21 mouse cellular contexts compared by ENCODE assay signal in the genomic region with DNA sequence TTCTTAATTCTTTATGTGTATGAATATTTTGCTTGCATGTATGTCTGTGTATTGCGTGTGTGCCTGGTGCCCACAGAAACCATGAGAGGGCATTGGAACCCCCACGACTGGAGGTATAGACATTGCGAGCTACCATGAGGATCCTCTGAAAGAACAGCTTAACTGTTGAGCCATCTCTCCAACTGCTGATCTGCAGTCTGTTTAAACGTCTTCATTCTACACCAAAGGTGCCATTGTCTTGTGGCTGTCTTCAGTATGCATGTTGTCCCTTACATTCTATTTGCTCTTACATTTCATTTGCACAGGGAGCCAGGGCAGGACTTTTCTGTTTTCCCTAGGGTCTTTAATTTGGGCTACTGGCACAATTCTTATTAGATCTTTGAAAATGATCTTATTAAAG. TPM values are rescaled to one million over a fixed set of nuclear protein-coding genes. Genes with fewer than 3 reads are reported as not detected.
A peak's percentile ranks its signal among the peaks of the same experiment; 100 is the strongest.
DNase-seq lines count a peak whose midpoint lies in the region; ATAC-seq and TF ChIP-seq lines count a peak whose summit lies in the region.
"Had no signal": no experiment of that assay in that cellular context is flagged by ENCODE, and none has a peak within 500 bp of the region (broad histone marks: within the 10 kb centered on the region; RNA-seq: fewer than 3 reads in every experiment).

No protein-coding gene starts in this region.

- peak overlapping the region; percentile 80; the same call in 1 of the 2 replicates for H3K27ac ChIP-seq in intestine, embryonic 14.5 days (ENCODE audit: low read depth)
- no peak overlapping the region; the same call in 1 of the 2 replicates for H3K27ac ChIP-seq in intestine, embryonic 16.5 days (ENCODE audit: low read length)
- peak overlapping the region; percentile 68 for H3K27ac ChIP-seq in kidney, postnatal 0 days
- peak overlapping the region; percentile 80 for H3K27ac ChIP-seq in stomach, embryonic 16.5 days (ENCODE audit: low read length)
- H3K27ac ChIP-seq: hindbrain, embryonic 14.5 days; left cerebral cortex, adult 2 months; liver, embryonic 13.5 days; midbrain, embryonic 12.5 days had no signal

- TF ChIP-seq POLR2A in myocyte (IDR thresholded peaks at IDR 0.05; ENCODE audit: insufficient read length, low read depth) = no peak

- no peaks in the 10 kb centered on the region for H3K27me3 ChIP-seq in intestine, embryonic 14.5 days (replicated peaks; ENCODE audit: control insufficient read depth, insufficient read depth, low read length)
- no peaks in the 10 kb centered on the region for H3K27me3 ChIP-seq in intestine, embryonic 16.5 days (replicated peaks; ENCODE audit: control insufficient read depth, insufficient read depth, low read length)
- H3K27me3 ChIP-seq in kidney, postnatal 0 days (ENCODE audit: insufficient read depth, low read length) = no peaks in the 10 kb centered on the region
- no peaks in the 10 kb centered on the region for H3K27me3 ChIP-seq in myocyte (ENCODE audit: control insufficient read depth, insufficient read depth, insufficient read length)
- no peaks in the 10 kb centered on the region for H3K27me3 ChIP-seq in stomach, embryonic 16.5 days (ENCODE audit: control insufficient read depth, insufficient read depth, low read length)
- H3K27me3 ChIP-seq: embryonic facial prominence, embryonic 15.5 days; heart, embryonic 15.5 days; liver, embryonic 13.5 days; midbrain, embryonic 12.5 days had no signal

- WGBS in intestine, embryonic 14.5 days = 81% methylated on average over 4 of the region's 4 CpGs
- 82% methylated on average over 4 of the region's 4 CpGs for WGBS in intestine, embryonic 16.5 days
- WGBS in kidney, postnatal 0 days = 87% methylated on average over 4 of the region's 4 CpGs
- WGBS in stomach, embryonic 16.5 days = 83% methylated on average over 4 of the region's 4 CpGs

- TF ChIP-seq CTCF in kidney, postnatal 0 days (IDR thresholded peaks at IDR 0.05; ENCODE audit: low read depth) = no peak

- H3K4me1 ChIP-seq in intestine, embryonic 14.5 days (replicated peaks; ENCODE audit: control insufficient read depth, insufficient read depth, low read length) = peaks cover 16% of the 10 kb centered on the region; the same call in 1 of the 2 replicates
- 0 out of 2 replicates have a peak, but pooled peaks cover 2% of the 10 kb centered on the region for H3K4me1 ChIP-seq in intestine, embryonic 16.5 days (ENCODE audit: control insufficient read depth, insufficient read depth, low read length)
- no peaks in the 10 kb centered on the region; the same call in 1 of the 2 replicates for H3K4me1 ChIP-seq in kidney, postnatal 0 days (replicated peaks; ENCODE audit: insufficient read depth, low read length)
- no peaks in the 10 kb centered on the region for H3K4me1 ChIP-seq in stomach, embryonic 16.5 days (ENCODE audit: control insufficient read depth, insufficient read depth, low read length)
- H3K4me1 ChIP-seq: embryonic facial prominence, embryonic 15.5 days; liver, embryonic 13.5 days; midbrain, embryonic 12.5 days had no signal

- no peak for DNase-seq in intestine, embryonic 14.5 days (ENCODE audit: low spot score)
- no peak for DNase-seq in kidney, postnatal 0 days (ENCODE audit: low spot score)
- no peak for DNase-seq in kidney, postnatal 25 days
- DNase-seq: adrenal gland, postnatal 25 days; cerebellum, adult 9-11 months; heart, postnatal 4 days; liver, embryonic 13.5 days; right cerebral cortex, postnatal 25 days had no signal

- no peaks in the 10 kb centered on the region for H3K36me3 ChIP-seq in intestine, embryonic 14.5 days (ENCODE audit: control insufficient read depth, insufficient read depth, low read length)
- H3K36me3 ChIP-seq in intestine, embryonic 16.5 days (ENCODE audit: control insufficient read depth, insufficient read depth, low read length) = no peaks in the 10 kb centered on the region
- no peaks in the 10 kb centered on the region for H3K36me3 ChIP-seq in kidney, postnatal 0 days (ENCODE audit: insufficient read depth, low read length)
- no peaks in the 10 kb centered on the region for H3K36me3 ChIP-seq in myocyte (ENCODE audit: control insufficient read depth, insufficient read depth)
- no peaks in the 10 kb centered on the region for H3K36me3 ChIP-seq in stomach, embryonic 16.5 days (ENCODE audit: control insufficient read depth, insufficient read depth, low read length)
- H3K36me3 ChIP-seq: embryonic facial prominence, embryonic 15.5 days; heart, embryonic 15.5 days; liver, embryonic 13.5 days; midbrain, embryonic 12.5 days had no signal

- H3ac ChIP-seq in myocyte (ENCODE audit: control insufficient read depth, insufficient read length) = no peak overlapping the region

- ATAC-seq in intestine, embryonic 14.5 days (replicated peaks; ENCODE audit: low FRiP score, low TSS enrichment, low read depth) = no peak
- ATAC-seq in intestine, embryonic 16.5 days = no peak
- ATAC-seq in kidney, postnatal 0 days (replicated peaks; ENCODE audit: low FRiP score, low read depth) = no peak
- ATAC-seq in stomach, embryonic 16.5 days (ENCODE audit: insufficient read depth, low FRiP score) = no peak
- no peak for ATAC-seq in cerebellum, adult (ENCODE audit: insufficient number of reproducible peaks, low FRiP score, low TSS enrichment)
- ATAC-seq: forebrain, embryonic 16.5 days; inflammation-experienced regulatory T-cells, adult 6 months had no signal

- H3K4me2 ChIP-seq in intestine, embryonic 14.5 days (ENCODE audit: low read length) = no peak overlapping the region
- no peak overlapping the region for H3K4me2 ChIP-seq in intestine, embryonic 16.5 days (ENCODE audit: low read depth, low read length)
- H3K4me2 ChIP-seq in kidney, postnatal 0 days (ENCODE audit: low read length) = no peak overlapping the region
- peak overlapping the region; percentile 75 for H3K4me2 ChIP-seq in myocyte (ENCODE audit: low read depth)
- no peak overlapping the region for H3K4me2 ChIP-seq in stomach, embryonic 16.5 days (ENCODE audit: low read depth, low read length)
- H3K4me2 ChIP-seq: embryonic facial prominence, embryonic 15.5 days; heart, embryonic 15.5 days; hindbrain, embryonic 14.5 days; liver, embryonic 13.5 days; lung, embryonic 14.5 days; midbrain, embryonic 12.5 days had no signal

- no peaks in the 10 kb centered on the region for H3K79me2 ChIP-seq in myocyte (ENCODE audit: control insufficient read depth, insufficient read depth)

- H3K9ac ChIP-seq in intestine, embryonic 14.5 days (ENCODE audit: low read length) = no peak overlapping the region
- H3K9ac ChIP-seq in intestine, embryonic 16.5 days (ENCODE audit: low read depth, low read length) = no peak overlapping the region
- H3K9ac ChIP-seq in kidney, postnatal 0 days (ENCODE audit: low read depth, low read length) = no peak overlapping the region
- H3K9ac ChIP-seq in stomach, embryonic 16.5 days (ENCODE audit: low read length) = no peak overlapping the region
- H3K9ac ChIP-seq: embryonic facial prominence, embryonic 15.5 days; heart, embryonic 15.5 days; hindbrain, embryonic 14.5 days; liver, embryonic 13.5 days; lung, embryonic 14.5 days; midbrain, embryonic 12.5 days had no signal

- H3K9me3 ChIP-seq in intestine, embryonic 14.5 days (ENCODE audit: control insufficient read depth, low read length) = no peaks in the 10 kb centered on the region; the same call in 1 of the 2 replicates
- no peaks in the 10 kb centered on the region for H3K9me3 ChIP-seq in intestine, embryonic 16.5 days (ENCODE audit: control insufficient read depth, low read length)
- no peaks in the 10 kb centered on the region for H3K9me3 ChIP-seq in kidney, postnatal 0 days (replicated peaks; ENCODE audit: low read length)
- no peaks in the 10 kb centered on the region; the same call in 1 of the 2 replicates for H3K9me3 ChIP-seq in stomach, embryonic 16.5 days (replicated peaks; ENCODE audit: control insufficient read depth, low read length)
- H3K9me3 ChIP-seq: embryonic facial prominence, embryonic 15.5 days; heart, embryonic 15.5 days; liver, embryonic 13.5 days; midbrain, embryonic 12.5 days had no signal

- H3K4me3 ChIP-seq in intestine, embryonic 14.5 days (ENCODE audit: low read depth, low read length) = no peak overlapping the region
- H3K4me3 ChIP-seq in intestine, embryonic 16.5 days (ENCODE audit: low read length) = no peak overlapping the region
- H3K4me3 ChIP-seq in kidney, postnatal 0 days (replicated peaks; ENCODE audit: low read depth, low read length) = no peak overlapping the region
- H3K4me3 ChIP-seq in myocyte = no peak overlapping the region
- H3K4me3 ChIP-seq in stomach, embryonic 16.5 days (replicated peaks; ENCODE audit: low read length) = no peak overlapping the region
- H3K4me3 ChIP-seq: embryonic facial prominence, embryonic 15.5 days; heart, embryonic 15.5 days; left cerebral cortex, adult 2 months; liver, embryonic 13.5 days; midbrain, embryonic 12.5 days had no signal

TF ChIP-seq in myocyte, 11 proteins besides CTCF, POLR2A, EP300 and RAD21 (continues in another document):
- no peak for TF ChIP-seq SRF (IDR thresholded peaks at IDR 0.05; ENCODE audit: control insufficient read depth, insufficient read length, low read depth)
- no peak for TF ChIP-seq TCF3 (IDR thresholded peaks at IDR 0.05; ENCODE audit: insufficient read length, low read depth)
- TF ChIP-seq MAX (IDR thresholded peaks at IDR 0.05; ENCODE audit: low read depth) = no peak
- TF ChIP-seq E2F4 (IDR thresholded peaks at IDR 0.05; ENCODE audit: insufficient read depth) = no peak
- no peak for TF ChIP-seq REST (IDR thresholded peaks at IDR 0.05; ENCODE audit: insufficient read depth, insufficient read length)
- TF ChIP-seq POLR2AphosphoS2 (IDR thresholded peaks at IDR 0.05; ENCODE audit: insufficient read length, low read depth) = no peak
- no peak for TF ChIP-seq MYOD1 (IDR thresholded peaks at IDR 0.05; ENCODE audit: control insufficient read depth in 1 of 3, insufficient read length in 2 of 3, low read depth in 2 of 3)
- no peak for TF ChIP-seq MYOG (IDR thresholded peaks at IDR 0.05; ENCODE audit: control insufficient read depth in 1 of 3, insufficient read depth in 1 of 3, insufficient read length in 2 of 3, low read depth in 2 of 3)
- TF ChIP-seq USF1 (IDR thresholded peaks at IDR 0.05; ENCODE audit: low read depth) = no peak

RNA-seq across cellular contexts. Expression of gene Tbc1d23, which starts 19.7 kb away (rescaled TPM):
- 27.5 and 28.8 TPM in 2 replicates for polyA plus RNA-seq in intestine, embryonic 14.5 days (2014; fragmentation: Nextera tagmentation; extraction: Ambion mirVana)
- polyA plus RNA-seq in intestine, embryonic 16.5 days (2015; fragmentation: Nextera tagmentation; extraction: Ambion mirVana) = 20.4 and 21.7 TPM in 2 replicates
- 22.5 and 24.7 TPM in 2 replicates for polyA plus RNA-seq in kidney, postnatal 0 days (2015; fragmentation: Nextera tagmentation; extraction: Ambion mirVana)
- 9.6 TPM for polyA plus RNA-seq in myocyte (2012; fragmentation: generic; extraction: Trizol)
- 27.8 and 27.9 TPM in 2 replicates for polyA plus RNA-seq in stomach, embryonic 16.5 days (2015; fragmentation: Nextera tagmentation; extraction: Ambion mirVana)

RNA-seq across cellular contexts. Expression of gene Tmem30c, which starts 41.7 kb away (rescaled TPM):
- 0.12 TPM in 1 of 2 replicates, not detected in the other for polyA plus RNA-seq in intestine, embryonic 14.5 days (2014; fragmentation: Nextera tagmentation; extraction: Ambion mirVana)
- not detected in 2 replicates for polyA plus RNA-seq in intestine, embryonic 16.5 days (2015; fragmentation: Nextera tagmentation; extraction: Ambion mirVana)
- polyA plus RNA-seq in kidney, postnatal 0 days (2015; fragmentation: Nextera tagmentation; extraction: Ambion mirVana) = not detected in 2 replicates
- polyA plus RNA-seq in myocyte (2012; fragmentation: generic; extraction: Trizol) = not detected
- polyA plus RNA-seq in stomach, embryonic 16.5 days (2015; fragmentation: Nextera tagmentation; extraction: Ambion mirVana) = 0.08 TPM in 1 of 2 replicates, not detected in the other
- polyA plus RNA-seq: heart, embryonic 15.5 days; liver, embryonic 13.5 days; neural tube, embryonic 11.5 days had no signal
